Mouse (Mus musculus) telencephalon, adult 2 months (tissue): ENCODE measurements around the gene Aen.

Experiments used
- DNase-seq: peaks from one replicate; pipeline ENCODE4 v3.0.0-alpha.2; 2011; ENCODE audit warnings: low read depth, low spot score

Gene Aen

DNA sequence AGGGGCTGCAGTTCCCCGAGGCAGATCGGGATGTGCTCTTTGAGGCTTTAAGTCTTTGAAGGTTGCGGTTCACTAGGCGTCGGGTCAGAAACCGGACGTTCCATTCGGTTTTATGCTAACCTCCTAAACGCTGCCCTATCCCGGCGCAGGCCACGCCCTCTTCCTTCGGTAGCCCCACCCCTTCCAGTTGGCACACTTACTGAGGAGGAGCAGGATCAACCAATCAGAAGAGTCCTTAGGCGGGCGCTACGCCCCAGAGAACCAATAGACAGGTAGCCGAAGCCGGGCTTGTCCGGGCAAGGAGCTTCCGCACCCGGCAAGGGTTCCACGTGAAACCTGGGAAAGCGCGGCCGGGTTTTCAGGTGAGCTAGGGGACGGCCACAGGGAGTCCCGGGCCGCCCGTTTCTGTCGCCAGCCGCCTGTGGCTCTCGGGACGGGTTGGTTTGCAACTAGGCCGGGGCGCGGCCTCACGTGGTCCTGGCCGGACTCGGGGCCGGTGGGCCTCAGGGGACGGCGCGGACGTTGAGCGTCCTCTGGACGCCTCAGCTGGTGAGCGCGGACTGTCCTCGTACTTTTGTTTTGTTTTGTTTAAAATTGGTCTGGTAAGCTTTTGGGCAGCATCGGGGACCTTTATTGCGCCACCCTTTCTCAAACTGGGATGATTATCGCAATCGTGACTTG is at the start of gene Aen:
Gene Aen, plus strand, starts transcription at position 202 of the 681 bp plus-strand sequence.
- DNase-seq = peak; percentile 97

DNA sequence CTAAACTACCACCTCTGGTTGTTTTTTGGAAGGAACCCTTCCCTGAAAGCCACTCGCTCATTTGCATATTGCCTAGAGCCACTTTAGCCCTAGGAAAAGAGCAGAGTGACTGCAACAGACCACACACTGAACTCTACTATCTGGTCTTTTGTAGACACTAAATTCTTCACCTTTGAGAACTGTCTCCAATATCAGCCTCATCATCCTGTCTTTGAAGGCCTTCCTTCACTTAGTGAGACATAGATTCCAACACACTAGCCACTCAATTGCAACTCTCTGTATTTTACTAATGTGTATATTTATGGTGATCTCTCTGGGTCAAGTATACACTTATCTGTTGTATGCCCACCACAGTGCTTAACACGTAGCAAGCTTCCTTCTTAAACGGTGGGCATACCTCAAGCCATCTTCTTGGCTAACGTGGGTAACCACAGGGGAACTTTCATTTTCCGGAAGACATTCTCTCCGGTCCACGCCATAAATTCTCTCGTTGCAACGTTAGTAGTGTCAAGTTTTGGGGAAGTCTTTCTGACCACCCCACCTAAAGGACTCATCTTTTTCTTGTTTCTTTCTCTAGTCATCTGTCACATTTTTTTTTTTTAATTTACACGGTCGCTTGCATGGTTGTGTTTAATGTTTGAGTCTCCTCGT is 49.5 kb upstream of the Aen start:
- DNase-seq = no peak

DNA sequence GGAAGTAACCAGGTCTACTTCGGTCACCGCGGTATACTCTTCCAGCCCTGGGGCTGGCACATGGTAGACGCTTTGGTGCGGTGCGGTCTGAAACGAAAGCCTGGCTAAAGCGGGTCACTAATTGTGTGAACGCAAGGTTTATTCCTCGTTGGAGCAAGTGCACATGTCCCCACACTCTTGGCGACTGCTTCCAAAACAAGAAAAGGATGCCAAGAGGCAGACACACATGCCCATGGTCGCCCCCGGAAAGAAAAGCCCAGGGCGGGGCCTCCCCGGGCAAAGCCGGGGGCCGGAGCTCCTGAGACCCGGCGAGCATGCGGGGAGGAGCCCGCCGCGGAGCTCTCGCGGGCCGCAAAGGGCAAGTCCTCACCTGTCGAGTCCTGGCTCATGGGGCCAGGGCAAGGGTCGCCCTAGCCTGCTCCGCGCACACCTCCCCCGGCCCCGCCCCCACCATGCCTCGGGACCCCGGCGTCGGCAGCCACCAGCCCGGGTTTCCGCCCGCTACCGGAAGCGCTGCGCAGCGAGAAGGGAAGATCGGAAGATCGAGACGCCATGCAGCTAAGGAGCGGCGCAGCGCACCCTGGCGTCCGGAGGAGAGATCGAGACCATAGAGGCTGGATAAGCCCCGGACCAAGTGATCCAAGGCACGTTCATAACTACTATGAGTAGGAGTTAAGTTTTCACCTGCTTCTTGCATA is 48.8 kb upstream of the Aen start, which contains the start of gene Det1:
Gene Det1, minus strand, starts transcription at position 527 of the 698 bp plus-strand sequence.
- DNase-seq = peak; percentile 85

DNA sequence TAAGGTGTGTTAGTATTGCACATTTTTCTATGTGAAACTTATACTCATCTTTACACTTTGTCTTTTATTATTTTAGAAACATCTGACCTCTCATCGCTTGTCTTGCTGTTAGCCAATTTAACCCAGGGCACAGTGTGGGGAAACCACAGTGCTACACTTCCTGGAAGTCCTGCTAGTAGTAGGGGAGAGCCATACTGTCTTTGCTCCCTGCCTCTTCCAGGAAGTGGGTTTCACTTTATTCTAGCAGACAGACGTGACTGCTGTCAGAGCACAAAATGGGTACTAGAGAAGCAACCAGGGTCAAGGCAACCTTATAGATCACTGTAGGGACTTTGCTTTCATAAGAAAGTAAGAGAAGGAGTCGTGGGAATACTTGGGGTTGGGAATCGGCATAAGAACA is 41.6 kb upstream of the Aen start:
- no peak for DNase-seq

DNA sequence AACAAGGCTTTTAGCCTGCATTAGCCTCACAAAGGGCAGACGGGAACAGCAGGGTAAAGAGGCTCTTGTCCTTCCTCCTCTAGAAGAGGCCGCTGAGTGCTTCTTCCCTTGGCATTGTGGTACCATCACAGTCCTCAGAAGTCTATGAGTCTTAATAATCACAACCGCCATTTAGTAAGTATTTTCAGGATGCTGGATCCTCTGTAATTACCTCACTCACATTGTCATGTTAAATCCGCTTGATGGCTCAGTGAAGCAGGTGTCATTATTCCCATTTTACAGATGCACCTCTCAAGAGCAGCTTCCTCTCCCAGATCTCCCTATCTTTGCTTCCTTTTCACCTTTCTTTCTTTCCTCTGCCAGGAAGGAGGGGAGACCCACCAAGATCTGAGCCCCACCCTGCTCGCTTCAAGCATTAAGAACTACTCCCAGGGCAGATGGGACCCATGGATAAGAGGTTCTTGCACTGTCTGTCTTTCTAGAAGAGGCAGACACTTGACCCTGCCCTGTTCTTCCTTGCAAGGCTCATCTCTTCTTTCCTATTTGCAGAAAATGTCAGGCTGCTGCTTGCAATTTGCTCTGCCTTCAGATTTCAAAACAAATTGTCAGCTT is 40.5 kb upstream of the Aen start:
- no peak for DNase-seq

DNA sequence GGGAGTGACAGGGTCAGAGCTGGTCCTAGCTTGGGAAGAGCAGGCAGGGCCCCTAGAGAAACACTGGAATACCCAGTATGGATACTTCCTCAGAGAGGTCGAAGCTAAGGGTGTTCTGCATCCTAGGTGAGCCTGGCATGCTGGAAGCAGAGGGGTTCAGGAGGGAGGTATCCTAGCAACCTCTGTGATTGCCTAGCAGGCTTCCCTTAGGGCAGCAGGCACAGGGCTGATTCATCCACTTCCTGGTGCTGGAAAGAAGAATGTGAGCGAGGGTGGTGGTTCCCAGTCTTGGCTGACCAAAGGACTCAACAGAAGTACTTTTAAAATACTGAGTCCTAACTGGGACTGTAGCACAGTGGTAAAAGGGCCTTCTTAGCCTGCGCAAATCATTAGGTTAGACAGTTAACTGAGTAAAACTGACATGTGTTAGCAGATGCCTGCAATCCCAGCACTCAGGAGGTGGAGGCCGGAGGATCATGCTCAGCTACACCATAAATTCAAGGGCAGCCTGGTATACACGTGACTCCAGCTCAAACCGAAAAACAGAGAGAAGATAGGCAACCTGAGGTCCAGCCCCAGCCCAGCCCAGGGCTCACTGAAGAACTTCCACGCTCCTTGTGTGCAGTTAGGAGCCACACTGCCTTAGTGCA is 31.7 kb upstream of the Aen start:
- DNase-seq = no peak

DNA sequence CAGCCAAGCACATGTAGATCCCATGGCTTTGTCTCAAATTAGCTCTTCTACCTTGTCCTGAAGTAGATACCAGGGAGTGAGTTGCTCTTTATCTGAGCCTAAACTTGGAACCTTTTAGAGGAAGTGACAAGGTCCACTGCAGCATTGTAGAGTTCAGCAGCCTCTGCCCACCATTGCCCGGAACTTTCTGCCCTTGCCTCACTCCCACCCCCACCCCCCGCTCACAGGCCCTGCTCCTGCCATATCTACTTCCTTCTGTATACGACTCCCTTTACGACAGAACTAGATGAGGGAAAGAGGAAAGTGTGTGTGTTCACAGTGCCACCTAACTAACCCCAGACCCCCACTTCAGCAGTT is 31.2 kb upstream of the Aen start:
- DNase-seq = no peak

DNA sequence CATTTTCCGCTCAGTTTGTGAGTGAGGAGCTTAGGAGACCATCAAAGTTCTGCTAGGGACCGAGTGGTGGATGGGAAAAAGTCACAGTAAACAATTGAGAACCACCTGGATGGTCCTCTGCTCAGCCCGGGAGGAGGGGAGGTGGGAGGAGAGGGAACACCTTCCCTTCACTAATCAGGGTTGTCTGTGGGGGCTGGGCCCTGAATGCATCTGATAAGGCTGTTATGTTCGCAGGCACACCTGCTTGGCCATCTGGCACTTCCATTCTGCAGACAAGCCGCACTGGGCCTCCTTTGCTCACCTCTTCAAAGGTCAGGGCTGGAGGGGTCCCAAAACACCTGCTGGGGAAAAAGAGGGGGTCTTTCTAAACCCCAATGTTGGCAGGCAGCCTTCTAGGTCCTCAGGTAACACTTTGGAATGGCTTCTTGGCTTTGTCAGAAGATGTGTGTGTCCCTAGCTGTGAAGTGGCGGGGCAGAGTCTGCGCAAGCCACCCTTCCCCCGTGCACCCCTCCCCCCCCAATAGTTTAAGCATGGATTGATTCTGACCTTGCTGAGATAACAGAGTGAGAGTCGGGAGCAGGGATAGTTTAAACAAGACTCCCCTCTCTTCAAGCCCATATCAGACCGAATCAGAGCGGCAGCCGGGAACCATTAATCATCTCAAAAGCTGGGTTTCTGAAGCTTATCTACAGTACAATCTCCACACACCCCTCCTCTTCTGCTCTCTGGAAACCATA is 30.3 kb upstream of the Aen start:
- no peak for DNase-seq

DNA sequence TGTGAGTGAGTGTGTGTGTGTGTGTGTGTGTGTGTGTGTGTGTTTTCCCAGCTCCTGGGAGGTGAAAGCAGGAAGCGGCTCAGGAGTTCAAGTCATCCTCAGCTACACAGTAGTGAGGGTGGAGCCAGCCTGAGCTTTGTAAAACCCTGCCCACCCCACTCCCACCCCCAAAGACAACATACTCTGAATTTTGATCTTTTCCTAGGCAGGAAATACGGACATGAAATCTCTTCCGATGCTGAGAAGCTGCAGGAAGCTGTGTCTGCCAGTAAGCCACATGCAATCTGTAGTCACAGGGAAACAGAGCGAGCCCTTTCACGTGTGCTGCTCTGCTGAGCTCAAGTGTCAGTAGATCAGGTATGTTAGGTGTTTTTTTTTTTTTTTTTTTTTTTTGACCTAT is 26.9 kb upstream of the Aen start:
- DNase-seq = no peak

DNA sequence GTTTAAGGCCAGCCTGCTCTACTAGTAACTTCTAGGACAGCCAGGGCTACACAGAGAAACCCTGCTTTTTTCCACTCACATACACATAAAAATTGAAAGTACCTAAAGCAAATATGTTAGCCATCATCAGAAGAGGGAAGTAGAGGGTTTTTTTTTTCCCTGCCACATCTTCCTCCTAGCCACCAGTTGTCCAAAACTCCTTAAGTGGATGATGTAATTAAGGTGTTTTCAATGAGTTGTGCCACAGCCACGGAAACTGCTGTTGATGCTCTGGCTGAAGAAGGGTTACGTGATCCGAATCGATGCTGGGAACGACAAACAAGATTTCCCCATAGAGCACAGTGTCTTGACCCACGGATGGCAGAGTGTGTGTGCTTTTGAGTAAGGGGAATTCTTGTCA is 23.3 kb upstream of the Aen start:
- DNase-seq = no peak

DNA sequence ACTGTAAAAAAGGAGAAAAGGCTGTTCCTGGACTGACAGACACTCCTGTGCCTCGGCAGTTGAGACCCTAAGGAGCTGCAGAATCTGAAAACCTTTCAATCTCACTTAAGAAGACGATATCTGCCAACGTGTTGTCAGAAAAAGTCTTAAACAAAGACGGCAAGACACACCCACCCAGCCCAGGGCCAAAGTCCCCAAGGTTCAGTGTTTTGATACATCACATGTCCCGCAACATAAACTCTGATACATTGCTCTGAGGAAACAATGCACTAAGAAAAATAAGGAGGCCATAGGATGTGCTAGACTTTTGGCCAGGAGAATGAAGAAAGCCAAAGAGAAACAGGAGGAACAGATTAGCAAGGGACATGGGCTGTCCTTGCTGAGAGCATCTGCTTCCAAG is 22.8 kb upstream of the Aen start:
- no peak for DNase-seq

DNA sequence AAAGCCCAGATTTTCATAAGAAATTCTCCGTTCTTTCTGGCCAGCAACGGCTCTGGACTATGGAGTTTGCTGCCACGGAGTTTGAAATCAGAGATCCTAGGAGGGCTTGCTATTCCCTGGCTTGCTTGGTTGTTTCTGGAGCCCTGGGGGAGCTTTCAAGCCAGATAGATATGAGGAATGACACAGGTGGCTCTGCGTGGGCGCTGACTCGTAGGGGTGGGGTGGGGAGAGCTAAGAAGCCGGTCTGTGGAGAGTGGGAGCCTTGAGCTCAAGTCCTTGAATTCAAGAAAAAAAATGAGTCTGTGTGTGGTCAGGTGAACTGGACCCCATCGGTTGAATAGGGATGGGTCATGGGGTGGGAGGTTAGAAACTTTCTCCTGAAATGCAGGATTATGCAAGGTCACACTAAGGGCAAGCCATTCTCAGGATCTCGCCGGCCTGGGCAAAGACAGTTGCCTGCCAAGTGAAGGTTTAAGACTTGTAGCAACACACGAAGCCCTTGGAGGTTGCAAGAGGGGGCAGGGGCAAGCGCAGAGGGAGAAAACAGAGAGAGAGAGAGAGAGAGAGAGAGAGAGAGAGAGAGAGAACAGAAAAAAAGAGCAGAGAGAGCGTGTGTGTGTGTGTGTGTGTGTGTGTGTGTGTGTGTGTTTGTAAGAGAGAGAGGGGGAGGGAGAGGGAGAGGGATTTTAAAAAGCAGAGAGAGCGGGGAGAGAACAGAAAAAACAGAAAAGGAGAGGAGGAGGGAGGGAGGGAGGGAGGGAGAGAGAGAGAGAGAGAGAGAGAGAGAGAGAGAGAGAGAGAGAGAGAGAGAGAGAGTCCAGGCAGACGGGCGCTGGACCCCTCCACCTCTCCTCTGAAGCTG is 13.8 kb upstream of the Aen start:
- DNase-seq = no peak

DNA sequence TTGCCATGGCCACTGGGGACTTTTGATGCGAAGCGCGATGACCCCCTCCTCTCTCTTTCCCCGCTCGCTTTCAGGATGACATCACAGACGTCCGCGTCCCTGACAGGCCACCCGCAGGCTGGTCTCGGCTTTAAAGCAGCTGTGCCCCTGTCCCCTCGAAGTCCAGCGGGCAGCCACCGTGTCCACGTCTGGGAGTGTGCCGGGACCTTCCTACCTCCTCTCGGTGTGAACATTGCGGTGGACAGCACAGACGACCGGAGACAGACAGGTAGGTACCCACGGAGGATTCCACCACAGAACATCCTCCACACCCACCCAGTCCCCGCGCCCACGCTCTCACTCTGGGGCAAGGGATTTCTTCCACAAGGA is 13.2 kb upstream of the Aen start:
- DNase-seq = no peak

DNA sequence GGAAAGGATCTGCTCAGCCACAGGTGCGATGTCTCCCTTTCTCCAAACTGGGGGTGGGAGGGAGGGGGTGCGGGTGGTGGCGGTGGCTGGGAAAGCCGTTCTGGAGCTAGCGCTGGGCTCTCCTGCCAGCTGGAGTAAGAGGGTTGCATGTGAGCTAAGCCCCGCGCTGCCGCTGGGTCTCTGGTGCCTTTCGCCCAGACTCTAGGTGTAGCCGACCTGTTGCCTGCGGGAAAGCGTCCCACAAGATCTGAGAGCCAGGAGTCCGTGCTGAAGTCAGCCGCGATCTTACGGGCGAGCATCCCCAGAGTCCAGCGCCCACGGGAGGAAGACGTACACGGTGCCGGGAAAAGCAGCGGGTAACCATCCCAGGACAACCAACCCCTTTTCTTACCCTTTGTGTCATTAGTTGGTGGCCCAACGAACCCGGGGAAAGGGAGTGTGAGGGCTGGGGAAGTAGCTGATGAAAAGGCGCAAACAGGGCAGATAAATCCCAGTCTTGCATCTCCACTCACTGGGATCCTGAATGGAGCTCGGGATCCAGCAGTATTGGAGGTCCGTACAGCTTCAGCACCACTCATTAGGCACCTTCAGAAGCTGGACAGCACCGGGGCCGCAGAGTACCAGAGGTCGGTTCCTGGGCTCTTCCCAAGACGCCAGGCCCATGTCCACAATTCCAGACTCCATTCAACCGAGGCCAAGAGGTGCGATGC is 12.5 kb upstream of the Aen start:
- no peak for DNase-seq

DNA sequence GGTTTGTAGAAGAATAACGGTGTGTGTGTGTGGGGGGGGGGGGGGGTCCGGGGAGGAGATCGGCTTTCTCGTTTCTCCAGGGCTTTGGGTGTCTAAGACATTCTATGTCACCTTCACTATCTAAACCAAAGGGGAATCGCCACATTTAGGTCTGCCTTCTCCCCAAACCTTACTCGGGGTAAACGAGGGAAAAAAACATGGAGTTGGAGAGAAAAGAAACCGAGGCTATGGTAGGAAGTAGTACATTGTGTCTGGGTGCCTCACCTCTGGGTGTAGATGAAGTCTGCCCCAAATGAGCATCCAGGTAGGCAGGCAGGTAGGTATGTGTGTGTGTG is 12.0 kb upstream of the Aen start:
- DNase-seq = no peak

DNA sequence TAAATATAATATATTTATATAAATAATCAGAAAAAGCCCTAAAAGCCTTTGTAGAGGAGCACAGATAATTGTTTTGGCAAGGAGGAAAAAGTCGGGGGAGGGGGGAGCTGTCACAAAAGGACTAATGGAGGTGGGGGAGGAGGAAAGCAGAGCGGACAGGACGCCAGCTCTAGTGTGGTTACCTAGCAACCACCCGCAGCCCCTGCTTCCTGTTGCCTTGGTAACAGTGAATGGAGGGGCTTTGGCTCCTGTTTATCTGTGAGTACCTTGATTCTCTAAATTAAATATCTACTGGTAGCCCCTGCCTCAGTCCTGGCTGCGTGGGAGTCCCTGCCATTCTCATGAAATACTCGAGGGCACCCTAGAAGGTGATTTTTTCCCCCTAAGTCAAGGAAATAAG is 11.5 kb upstream of the Aen start:
- DNase-seq = peak; percentile 42

DNA sequence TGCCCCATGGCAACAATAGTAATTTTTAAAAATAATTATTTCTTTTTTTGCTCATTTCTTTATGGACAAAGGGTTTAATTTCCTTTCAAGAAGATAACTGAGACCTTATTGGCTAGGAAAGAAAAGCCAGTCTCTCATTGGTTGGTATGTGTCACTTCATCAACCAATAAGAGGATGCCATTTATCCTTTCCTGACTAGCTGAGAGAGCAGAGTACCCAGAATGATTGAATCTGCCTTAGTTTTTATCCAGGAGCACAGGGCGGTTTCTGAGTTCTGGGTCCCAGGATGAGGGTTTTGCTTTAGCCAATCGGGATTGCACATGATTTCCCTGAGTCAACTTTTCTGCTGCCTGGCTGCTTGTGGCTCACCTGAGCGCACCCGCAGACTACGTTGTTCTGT is 10.2 kb upstream of the Aen start:
- DNase-seq = peak; percentile 50

DNA sequence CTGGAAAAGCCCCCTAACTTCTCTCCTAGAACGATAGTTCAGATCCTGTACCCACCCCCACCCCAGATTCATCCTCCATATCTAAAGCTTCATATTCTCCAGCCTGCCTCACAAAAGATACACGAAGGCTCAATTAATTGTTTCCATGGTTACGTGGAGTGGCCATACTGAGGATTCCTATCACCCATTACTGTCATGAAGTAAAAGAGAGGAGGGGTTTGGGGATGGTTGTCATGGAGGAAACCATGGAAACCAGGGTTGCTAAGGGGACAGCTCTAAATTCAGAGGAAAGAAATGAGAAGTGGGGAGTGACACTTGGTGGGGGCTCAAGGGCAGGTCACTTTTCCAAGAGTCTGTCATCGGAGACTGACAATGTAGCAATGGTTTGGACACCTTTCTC is 9.2 kb upstream of the Aen start:
- no peak for DNase-seq

DNA sequence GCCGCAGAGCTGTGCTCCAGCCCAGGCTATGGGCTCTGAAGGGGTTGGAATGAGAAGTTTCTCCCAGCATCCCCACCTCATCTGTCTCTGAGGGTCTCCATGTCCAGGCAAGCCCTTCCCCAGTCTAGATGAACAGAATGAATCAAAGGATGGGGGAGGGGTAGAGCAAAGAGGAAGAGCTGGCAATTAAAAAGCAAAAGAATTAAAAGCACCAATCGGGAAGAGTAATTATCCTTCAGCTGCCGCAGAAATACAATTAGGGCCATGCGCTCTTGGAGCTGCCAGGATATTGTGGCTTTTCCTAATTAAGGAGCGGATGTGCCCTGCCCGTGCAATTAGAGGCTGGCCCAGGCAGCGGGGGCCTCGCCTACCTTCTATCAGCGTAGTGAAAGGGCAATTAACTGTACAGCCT is 8.2 kb upstream of the Aen start:
- DNase-seq = no peak

DNA sequence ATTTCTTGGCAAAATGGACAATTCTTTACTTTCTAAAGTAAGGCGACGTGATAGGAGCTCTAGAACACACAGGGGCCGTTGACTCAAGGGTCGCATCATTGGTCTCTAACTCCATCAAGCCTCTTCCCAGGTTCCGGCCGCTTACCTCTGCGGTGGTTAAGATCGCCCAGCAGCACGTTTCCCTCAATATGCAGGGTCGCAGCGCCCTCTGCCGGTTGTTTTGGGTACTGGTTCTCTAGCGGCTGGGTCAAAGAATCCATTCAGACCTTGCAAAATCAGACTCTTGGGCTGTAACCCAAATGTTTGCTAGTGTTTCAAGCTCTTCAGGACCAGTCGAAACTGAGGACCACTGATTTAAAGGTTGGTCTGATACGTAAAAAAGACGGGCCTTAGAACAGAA is 5.0 kb upstream of the Aen start:
- DNase-seq = no peak
